Mouse (Mus musculus) CH12.LX (cell line): ENCODE measurements around the gene Tlx3.

Experiments used
- CTCF ChIP-seq, 2 experiments: IDR thresholded peaks in 1 of 2; conservative IDR thresholded peaks in 1 of 2; 2 replicates each; pipeline ENCODE4 v1.5.1; 2011 to 2012; ENCODE audit warnings: low read depth in 2 of 2, low read length in 2 of 2, improper control_type of control experiment in 1 of 2, inconsistent platforms in 1 of 2, mild to moderate bottlenecking in 1 of 2, moderate library complexity in 1 of 2
- E2F4 ChIP-seq: IDR thresholded peaks from 2 replicates; pipeline ENCODE4 v1.6.1; 2011; ENCODE audit warnings: low read depth, low read length, improper control_type of control experiment; ENCODE audit not compliant: insufficient replicate concordance
- ELF1 ChIP-seq: IDR thresholded peaks from 2 replicates; pipeline ENCODE4 v1.6.1; 2014; ENCODE audit warnings: low read depth, mild to moderate bottlenecking, inconsistent platforms, low read length, improper control_type of control experiment
- ETS1 ChIP-seq: conservative IDR thresholded peaks from 2 replicates; pipeline ENCODE4 v1.6.1; 2012; ENCODE audit warnings: low read depth, mild to moderate bottlenecking, inconsistent platforms, low read length, improper control_type of control experiment, moderate library complexity
- MAFK ChIP-seq: IDR thresholded peaks from 2 replicates; pipeline ENCODE4 v1.6.1; 2011; ENCODE audit warnings: low read length, improper control_type of control experiment; ENCODE audit not compliant: insufficient replicate concordance
- MAX ChIP-seq: IDR thresholded peaks from 2 replicates; pipeline ENCODE4 v1.6.1; 2011; ENCODE audit warnings: low read length, improper control_type of control experiment
- MAZ ChIP-seq: IDR thresholded peaks from 2 replicates; pipeline ENCODE4 v1.6.1; 2012; ENCODE audit warnings: low read depth, mild to moderate bottlenecking, inconsistent platforms, low read length, improper control_type of control experiment, moderate library complexity
- MEF2A ChIP-seq: IDR thresholded peaks from 2 replicates; pipeline ENCODE4 v1.6.1; 2014; ENCODE audit warnings: low read depth, mild to moderate bottlenecking, inconsistent platforms, low read length, improper control_type of control experiment, borderline replicate concordance
- MXI1 ChIP-seq: IDR thresholded peaks from 2 replicates; pipeline ENCODE4 v1.6.1; 2011; ENCODE audit warnings: mild to moderate bottlenecking, low read depth, low read length, improper control_type of control experiment
- POLR2A ChIP-seq: IDR thresholded peaks from 2 replicates; pipeline ENCODE4 v1.6.1; 2011; ENCODE audit warnings: low read depth, mild to moderate bottlenecking, improper control_type of control experiment, low read length
- POLR2AphosphoS2 ChIP-seq: IDR thresholded peaks from 2 replicates; pipeline ENCODE4 v1.6.1; 2011; ENCODE audit warnings: low read depth, low read length, improper control_type of control experiment
- RCOR1 ChIP-seq: conservative IDR thresholded peaks from 2 replicates; pipeline ENCODE4 v1.6.1; 2012; ENCODE audit warnings: low read depth, mild to moderate bottlenecking, inconsistent platforms, low read length, improper control_type of control experiment
- USF1 ChIP-seq: IDR thresholded peaks from 2 replicates; pipeline ENCODE4 v1.6.1; 2014; ENCODE audit warnings: low read depth, mild to moderate bottlenecking, inconsistent platforms, low read length, improper control_type of control experiment

DNA sequence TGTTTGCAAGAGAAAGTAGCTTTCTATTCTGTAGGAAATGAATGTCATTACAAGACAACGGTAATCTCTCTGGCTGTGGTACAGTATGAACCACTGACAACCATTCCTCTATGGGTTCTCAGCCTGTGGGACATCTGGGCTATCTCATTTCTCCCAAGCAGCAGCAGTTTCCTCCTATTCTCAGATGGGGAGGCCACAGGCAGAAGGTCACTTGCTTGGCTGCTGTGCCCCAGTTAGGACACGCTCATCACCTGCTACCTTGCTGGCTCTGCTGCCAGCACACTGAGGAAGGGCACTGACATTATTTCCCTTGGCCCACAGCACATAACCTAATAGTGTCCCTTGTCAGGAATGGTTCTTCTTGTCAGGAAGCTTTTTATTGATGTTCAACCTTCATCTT, 24.8 kb upstream of the Tlx3 start:
- TF ChIP-seq CTCF (conservative IDR thresholded peaks at IDR 0.05 in 1 of 2, IDR thresholded peaks at IDR 0.05 in 1 of 2; ENCODE audit: low read depth in 2 of 2, low read length in 2 of 2) (no peak), MXI1 (no peak), USF1 (no peak), MAX (no peak), POLR2A (no peak), MAFK (no peak), MEF2A (no peak), MAZ (no peak), RCOR1 (no peak), E2F4 (no peak), ETS1 (no peak), ELF1 (no peak), POLR2AphosphoS2 (no peak)
